Mouse (Mus musculus): ENCODE data around the gene Zfp503.

Gene Zfp503

GRCm38 (mm10) chr14:21968978-21969377 is 20.4 kb downstream of the Zfp503 start:
- DNase-seq (ENCODE audit: low spot score in 2 of 2) = peak; percentile 51 to 83

- no peak for DNase-seq (ENCODE audit: low spot score in 2 of 2)
These were observed 21.9 kb downstream of the Zfp503 start for GRCm38 (mm10) chr14:21967375-21968010.

GRCm38 (mm10) chr14:21966276-21966675 is 23.1 kb downstream of the Zfp503 start:
- no peak for DNase-seq (ENCODE audit: low spot score in 2 of 2)

GRCm38 (mm10) chr14:21962381-21963050 is 26.9 kb downstream of the Zfp503 start:
- no peak for DNase-seq (ENCODE audit: low spot score in 2 of 2)

GRCm38 (mm10) chr14:21959243-21959642 is 30.2 kb downstream of the Zfp503 start:
- no peak for DNase-seq (ENCODE audit: low spot score in 2 of 2)

GRCm38 (mm10) chr14:21958643-21959042 is 30.8 kb downstream of the Zfp503 start:
- DNase-seq (ENCODE audit: low spot score in 2 of 2) = no peak

GRCm38 (mm10) chr14:21952541-21952940 is 36.9 kb downstream of the Zfp503 start:
- DNase-seq (ENCODE audit: low spot score in 2 of 2) = no peak

- DNase-seq (ENCODE audit: low spot score in 2 of 2) = no peak
These were observed 37.4 kb downstream of the Zfp503 start for GRCm38 (mm10) chr14:21951896-21952523.

- DNase-seq (ENCODE audit: low spot score in 2 of 2) = no peak
These were observed 44.5 kb downstream of the Zfp503 start for GRCm38 (mm10) chr14:21944946-21945345.

GRCm38 (mm10) chr14:21941581-21941980 is 47.8 kb downstream of the Zfp503 start:
- peak in 1 of 2 experiments; percentile 30 for DNase-seq (ENCODE audit: low spot score in 2 of 2)

- DNase-seq (ENCODE audit: low spot score in 2 of 2) = peak in 1 of 2 experiments; percentile 50
These were observed 52.3 kb downstream of the Zfp503 start for GRCm38 (mm10) chr14:21937116-21937515.

- DNase-seq (ENCODE audit: low spot score in 2 of 2) = peak; percentile 13 to 45
These were observed 53.2 kb downstream of the Zfp503 start for GRCm38 (mm10) chr14:21936102-21936630.
